Mouse (Mus musculus) heart, postnatal 0 days (tissue): ENCODE data around the gene Cdh13.

ENCODE experiments used
- CTCF ChIP-seq: IDR thresholded peaks from 2 replicates; pipeline ENCODE4 v1.5.1; 2016; ENCODE audit warnings: antibody characterized with exemption, control low read depth, low read depth
- EP300 ChIP-seq: IDR thresholded peaks from 2 replicates; pipeline ENCODE4 v1.6.1; 2016; ENCODE audit warnings: antibody characterized with exemption, low read depth

GRCm38 (mm10) chr8:118831026-118831425, 547.5 kb downstream of the Cdh13 start:
- no peak for TF ChIP-seq CTCF
- TF ChIP-seq EP300, result no peak
